Mouse (Mus musculus) layer of hippocampus, adult 18-20 months (tissue): ENCODE results near the gene Gpx4. TPM values are rescaled to one million over a fixed set of nuclear protein-coding genes. Genes with fewer than 3 reads are reported as not detected.
"Not testable (repeated sequence)": the region's sequence is repeated elsewhere in the genome, so short reads cannot be mapped to it uniquely, and the experiment has no call there.

ENCODE experiments used
- DNase-seq, 2 experiments: peaks; one replicate each; pipeline ENCODE4 v3.0.0; 2022; ENCODE audit warnings: low spot score in 2 of 2
- total RNA-seq, 2 experiments: library from RNA; stranded (reverse); gene quantifications; 2 replicates each; pipeline ENCODE4 v1.2.3; 2021

Gene Gpx4
- total RNA-seq, 2 experiments from 2014 or later: 509 to 545 TPM

- no peak for DNase-seq
These were observed 24.2 kb upstream of the Gpx4 start for GRCm38 (mm10) chr10:80022806-80023205.

DNA sequence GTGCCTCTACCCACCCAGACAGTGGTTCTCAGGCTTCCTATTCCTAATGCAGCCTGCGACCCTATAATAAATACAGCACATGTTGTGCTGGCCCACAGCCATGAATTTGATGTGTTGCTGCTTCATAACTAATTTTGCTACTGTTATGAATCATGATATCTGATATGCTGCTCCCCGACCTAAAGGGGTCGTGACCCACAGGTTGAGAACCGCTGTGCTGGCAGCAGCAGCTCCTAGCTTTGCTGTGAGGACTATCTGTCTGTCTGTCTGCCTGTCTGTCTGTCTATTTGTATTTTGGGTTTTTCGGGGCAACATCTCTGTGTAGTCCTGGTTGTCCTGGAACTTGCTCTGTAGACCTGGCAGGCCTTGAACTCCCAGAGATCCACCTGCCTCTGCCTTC, 23.2 kb upstream of the Gpx4 start:
- no peak for DNase-seq

DNA sequence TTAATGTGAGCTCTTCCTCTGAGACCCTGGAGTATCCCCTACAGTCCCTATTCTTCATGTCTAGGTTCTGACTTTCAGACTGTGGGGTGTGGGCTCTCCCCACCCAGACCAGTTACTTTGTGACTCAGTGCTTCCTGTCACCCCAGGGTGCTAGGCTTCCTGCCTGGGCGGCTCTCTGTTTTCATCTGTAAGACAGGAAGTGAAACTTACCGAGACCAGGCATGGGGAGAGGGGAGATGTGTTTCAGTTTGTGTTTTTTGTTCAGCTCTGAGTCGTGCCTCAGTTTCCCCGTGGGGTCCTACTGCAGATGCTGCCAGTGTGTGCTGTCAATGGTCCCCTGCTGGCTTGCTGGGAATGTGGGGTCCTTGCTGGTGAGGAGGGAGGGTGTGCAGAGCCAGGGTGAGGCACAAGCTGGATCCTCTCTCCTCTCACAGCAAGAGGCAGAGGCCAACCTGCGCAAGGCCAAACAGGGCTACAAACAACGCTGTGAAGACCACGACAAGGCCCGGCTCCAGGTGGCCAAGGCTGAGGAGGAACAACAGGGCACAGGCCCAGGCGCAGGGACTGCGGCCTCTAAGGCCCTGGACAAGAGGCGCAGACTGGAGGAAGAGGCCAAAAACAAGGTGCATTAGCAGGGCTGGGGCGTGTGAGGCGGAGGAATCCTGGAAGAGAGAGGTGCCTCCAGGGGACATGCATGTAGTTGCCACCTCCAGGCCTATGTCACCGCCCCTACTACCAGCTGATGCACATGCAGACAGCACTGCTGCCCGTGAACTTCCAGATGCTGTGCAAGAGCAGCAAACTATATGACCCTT, 22.5 kb upstream of the Gpx4 start:
- no peak for DNase-seq

DNA sequence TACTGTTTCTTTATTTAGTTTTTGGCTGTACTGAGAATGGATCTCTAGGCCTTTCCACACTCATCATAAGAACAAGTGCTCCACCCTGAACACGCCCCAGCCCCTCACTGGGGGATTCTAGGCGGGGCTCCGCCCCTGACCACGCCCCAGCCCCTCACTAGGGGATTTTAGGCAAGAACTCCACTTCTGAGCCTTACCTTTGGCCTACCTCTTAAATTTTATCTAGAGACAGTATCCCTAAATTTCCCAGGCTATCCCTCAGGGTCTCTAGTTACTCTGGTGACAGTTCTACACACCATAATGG, 22.0 kb upstream of the Gpx4 start:
- DNase-seq: no peak

- DNase-seq: no peak
These were observed 21.5 kb upstream of the Gpx4 start for GRCm38 (mm10) chr10:80025463-80025862.

DNA sequence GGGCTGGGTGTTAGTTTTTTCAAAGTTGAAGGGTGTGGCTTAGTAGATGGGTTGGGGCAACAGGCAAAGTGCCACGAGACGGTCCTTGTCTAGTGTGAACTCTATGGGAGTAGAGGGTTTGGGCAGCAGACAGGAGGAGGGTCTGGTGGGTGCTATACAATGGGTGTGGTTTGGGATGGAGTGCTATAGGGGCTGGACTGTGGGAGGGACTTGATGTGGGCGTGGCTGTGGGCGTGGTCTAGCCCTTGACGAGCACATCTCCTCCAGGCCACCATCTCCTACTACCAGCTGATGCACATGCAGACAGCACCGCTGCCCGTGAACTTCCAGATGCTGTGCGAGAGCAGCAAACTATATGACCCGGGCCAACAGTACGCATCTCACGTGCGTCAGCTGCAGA, 21.1 kb upstream of the Gpx4 start:
- DNase-seq: no peak

DNA sequence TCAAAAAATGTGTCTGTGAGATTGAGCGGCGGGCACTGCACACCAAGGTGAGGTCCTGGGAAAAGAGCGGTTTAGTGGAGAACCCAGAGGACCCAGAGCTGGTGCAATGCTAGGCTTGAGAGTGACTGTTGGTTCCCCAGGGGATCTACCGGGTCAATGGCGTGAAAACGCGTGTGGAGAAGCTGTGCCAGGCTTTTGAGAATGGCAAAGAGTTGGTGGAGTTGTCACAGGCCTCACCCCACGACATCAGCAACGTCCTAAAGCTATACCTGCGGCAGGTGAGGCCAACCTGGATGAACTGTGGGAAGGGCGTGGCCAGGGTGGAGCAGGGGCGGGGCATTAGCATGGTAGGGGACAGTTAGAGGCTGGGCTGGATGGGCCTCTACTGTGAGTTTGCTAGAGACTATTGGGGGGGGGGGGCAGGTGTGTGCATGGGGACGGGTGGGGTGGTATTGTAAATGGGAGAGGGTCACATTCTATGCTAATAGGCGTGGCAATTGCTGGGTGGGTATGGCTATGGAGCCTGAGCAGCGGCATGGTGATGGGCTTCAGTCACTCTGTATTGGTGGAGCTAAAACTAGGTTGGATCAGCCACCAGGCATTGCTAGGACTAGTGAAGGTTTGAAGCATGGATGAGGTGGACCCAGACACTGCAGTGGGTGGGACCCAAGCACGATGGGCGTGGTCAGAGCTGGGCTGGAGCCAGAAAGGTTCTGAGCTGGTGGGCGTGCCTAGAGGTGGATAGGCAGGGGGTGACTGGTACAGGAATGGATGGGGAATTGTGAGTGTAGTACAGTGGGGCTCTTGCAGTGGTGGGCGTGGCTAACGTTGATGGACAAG, 19.1 kb upstream of the Gpx4 start:
- no peak for DNase-seq

DNA sequence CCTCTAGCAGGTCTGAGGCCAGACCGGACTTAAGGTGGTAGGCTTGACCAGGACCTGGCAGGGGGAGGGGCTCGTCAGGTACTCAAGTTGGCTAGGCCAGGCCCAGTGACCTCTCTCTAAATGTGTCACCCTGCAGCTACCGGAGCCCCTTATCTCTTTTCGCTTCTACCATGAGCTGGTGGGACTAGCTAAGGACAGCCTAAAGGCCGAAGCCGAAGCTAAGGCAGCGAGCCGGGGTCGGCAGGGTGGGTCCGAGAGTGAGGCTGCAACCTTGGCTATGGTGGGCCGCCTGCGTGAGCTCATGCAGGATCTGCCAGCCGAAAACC, 18.5 kb upstream of the Gpx4 start:
- DNase-seq: no peak

GRCm38 (mm10) chr10:80030191-80030590, 16.8 kb upstream of the Gpx4 start:
- DNase-seq: no peak

DNA sequence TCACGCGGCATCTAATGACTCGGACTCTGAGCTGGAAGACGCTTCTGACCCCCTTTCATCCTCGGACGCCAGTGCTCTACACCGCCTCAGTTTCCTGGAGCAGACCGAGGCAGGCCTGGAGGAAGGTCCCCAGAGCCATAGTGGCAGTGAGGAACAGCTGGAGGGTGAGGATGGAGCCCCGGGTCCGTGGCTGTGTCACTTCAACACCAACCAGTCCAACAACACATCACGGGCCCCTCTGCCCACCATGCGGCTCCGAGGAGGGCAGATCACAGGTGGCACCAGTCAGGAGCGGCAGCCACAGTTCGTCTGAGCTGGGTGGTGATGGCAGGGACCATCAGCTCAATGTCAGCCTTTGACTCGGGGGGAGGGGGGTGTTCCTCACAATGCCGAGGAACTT, 16.2 kb upstream of the Gpx4 start:
- DNase-seq: no peak

DNA sequence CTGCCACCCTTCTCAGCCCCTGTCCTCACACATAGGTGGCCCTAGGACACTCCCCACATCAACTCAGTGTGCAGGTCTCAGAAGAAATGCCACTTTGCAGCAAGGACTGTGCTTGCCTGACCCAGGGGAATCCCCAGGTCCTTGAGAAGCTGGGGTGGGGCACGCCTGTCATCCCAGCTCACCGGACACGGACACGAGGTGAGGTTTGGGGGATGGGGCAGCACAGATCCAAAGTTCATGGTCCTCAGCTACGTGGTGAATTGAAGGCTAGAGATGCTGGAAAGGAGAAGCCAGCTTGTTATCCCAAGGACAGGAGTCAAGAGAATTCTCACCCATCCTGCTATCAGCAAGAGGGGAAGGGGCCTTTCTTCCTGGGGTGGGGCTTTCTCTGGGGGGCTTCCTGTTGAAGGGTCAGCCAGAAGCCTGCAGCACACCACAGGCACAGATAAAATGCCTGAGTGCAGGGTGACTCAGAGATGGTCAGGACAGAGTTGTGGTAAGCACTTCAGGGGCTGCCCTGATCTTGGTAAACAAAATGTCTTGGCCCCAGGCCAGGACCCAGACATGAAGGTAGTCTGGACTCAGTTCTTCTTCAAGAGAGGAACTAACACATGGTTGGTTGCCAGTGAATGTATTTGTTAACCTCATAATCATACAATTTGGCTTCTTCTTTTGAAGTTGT, 14.0 kb upstream of the Gpx4 start:
- DNase-seq: no peak

DNA sequence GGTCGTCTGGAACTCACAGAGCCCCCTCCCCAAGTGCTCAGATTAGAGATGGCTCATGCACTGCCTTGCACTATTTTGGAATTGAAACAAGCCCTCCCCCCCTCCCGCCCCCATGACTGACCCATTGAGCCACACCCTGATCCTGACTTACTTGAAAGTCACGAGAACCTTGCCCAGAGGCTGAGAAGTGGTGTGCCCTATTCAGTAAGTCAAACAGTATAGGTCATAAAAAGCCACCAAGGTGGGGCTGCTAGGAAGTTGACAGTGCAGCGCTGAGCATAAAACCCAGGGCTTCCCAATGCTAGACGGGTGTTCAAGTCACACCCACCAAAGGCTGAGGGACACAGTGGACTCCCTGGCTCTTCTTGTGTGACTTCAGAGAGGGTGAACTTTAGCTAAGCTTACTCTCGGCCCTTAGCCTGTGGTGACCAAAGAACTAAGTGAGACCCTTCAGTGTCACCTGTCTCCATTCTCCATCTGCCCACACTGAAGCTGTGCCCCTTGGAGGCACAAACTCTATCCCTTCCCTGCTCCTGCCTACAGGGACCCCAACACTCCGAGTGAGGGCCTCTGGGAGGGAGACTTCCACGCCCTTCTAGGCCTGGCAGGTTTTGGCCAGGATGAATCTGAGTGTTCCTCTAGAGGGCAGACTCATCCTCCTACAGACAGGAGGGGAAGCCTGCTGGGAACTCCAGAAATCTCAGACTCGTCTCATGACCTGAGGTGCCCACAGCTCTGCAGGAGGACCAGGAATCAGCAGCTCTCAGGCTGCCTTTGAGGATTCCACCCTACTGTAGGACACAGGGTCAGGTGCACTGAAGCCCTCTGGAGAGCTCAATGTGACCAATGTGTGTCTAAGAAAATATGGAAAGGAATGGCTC, 13.2 kb upstream of the Gpx4 start:
- no peak for DNase-seq

GRCm38 (mm10) chr10:80035148-80035547, 11.8 kb upstream of the Gpx4 start:
- DNase-seq: no peak

GRCm38 (mm10) chr10:80035686-80036085, 11.3 kb upstream of the Gpx4 start:
- DNase-seq: no peak

DNA sequence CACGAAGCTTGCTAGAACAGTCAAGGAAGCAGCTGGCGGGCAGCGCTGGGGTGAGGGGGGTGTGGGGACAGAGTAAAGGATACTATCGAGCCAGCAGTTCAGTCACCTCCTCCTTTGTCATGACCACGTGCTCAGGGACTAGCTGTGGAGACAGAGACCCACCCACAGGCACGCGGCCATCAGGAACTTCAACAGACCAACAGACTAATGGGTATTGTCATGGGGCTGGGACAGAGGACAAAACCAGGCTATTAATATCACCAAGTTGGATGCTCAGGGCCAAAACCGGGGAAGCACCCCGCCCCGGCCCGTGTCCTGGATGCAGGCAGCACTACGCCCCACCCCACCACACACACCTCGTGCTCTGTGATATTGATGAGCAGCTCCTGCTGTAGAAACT, 10.1 kb upstream of the Gpx4 start:
- no peak for DNase-seq

DNA sequence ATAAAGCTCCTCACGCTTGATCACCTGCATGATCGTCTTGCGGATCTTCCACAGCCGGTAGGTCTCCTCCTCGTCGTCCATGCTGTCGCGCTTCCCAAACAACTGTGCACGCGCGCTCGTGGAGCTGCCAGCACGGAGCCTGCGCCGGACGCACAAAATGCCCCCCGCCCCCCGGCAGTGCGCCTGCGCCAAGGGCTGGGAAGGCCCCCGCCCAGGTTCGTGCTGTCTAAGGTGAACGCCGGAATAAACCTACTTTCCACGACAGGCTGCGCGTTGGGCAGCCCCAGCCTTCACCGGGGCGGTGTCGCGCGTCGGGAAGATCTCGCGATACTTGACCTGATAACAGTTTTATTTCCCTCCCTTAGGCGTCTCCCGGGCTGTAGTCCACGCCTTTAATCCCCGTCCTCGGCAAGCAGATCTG, 7.4 kb upstream of the Gpx4 start, which contains the start of gene Polr2e:
Polr2e (minus strand) TSS at position 237 of the 421 bp plus-strand sequence.
- peak; percentile 97 to 99 for DNase-seq

- DNase-seq: not testable (repeated sequence)
These were observed 5.4 kb upstream of the Gpx4 start for GRCm38 (mm10) chr10:80041409-80042060.

GRCm38 (mm10) chr10:80044087-80044486, 2.9 kb upstream of the Gpx4 start:
- DNase-seq: no peak

DNA sequence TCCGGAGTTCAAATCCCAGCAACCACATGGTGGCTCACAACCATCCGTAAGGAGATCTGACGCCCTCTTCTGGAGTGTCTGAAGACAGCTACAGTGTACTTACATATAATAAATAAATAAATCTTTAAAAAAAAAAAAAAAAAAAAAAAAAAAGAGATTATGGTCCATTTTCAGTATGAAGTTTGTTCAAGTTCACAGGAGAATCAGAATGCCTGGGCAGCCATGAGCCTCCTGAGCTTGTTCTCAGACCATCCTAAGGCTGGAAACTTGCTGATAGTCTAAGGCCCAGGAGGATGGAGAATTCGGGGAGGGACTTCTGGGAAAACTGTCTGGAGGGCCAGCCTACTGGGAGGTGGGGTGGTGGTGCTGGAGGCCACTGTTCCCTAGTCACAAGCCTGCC, 1.6 kb upstream of the Gpx4 start:
- not testable (repeated sequence) for DNase-seq

DNA sequence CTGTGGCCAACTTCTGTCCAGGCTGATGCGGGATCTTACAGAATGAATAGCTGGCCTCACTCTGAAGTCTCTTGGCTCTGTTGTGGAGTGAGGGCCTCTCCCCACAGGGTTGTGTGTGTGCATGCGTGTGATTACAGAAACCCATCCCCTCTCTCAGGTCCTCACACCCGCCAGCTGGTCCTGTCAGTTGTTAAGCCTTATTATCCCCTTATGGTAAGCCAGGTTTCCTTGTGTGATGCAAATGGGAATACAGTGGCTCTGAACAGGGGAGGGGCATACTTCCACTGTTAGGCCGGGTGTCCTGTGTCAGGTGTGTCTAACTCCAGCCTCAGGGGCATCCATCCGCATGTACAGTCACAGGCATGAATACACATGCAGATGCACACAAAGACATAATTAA, 1.2 kb upstream of the Gpx4 start:
- DNase-seq: no peak

- no peak for DNase-seq
These were observed 1.4 kb downstream of the Gpx4 start for GRCm38 (mm10) chr10:80048396-80048795.
